Mouse (Mus musculus) lung, embryonic 14.5 days (tissue): ENCODE results near the gene Hhat. TPM values are rescaled to one million over a fixed set of nuclear protein-coding genes. Genes with fewer than 3 reads are reported as not detected.
A peak's percentile ranks its signal among the peaks of the same experiment; 100 is the strongest.

ENCODE experiments used
- ATAC-seq: fragments of 200-750 bp; cut with Nextera tagmentation; 2 replicates; pipeline ENCODE4 v1.8.0; 2017; ENCODE audit warnings: mild to moderate bottlenecking, moderate TSS enrichment, moderate library complexity; ENCODE audit not compliant: insufficient read depth
- DNase-seq: peaks from one replicate; pipeline ENCODE4 v3.0.0-alpha.2; 2015
- H3K27ac ChIP-seq: fragments of 300-500 bp; sonication (generic); 2 replicates; pipeline ENCODE4 v1.5.1; 2014; ENCODE audit warnings: low read depth, mild to moderate bottlenecking, moderate library complexity
- H3K27me3 ChIP-seq: fragments of 300-500 bp; sonication (generic); 2 replicates; pipeline ENCODE4 v1.6.1; 2014; ENCODE audit warnings: low read length, control low read depth; ENCODE audit not compliant: insufficient read depth
- H3K36me3 ChIP-seq: fragments of 300-500 bp; sonication (generic); 2 replicates; pipeline ENCODE4 v1.6.1; 2014; ENCODE audit warnings: control low read depth; ENCODE audit not compliant: insufficient read depth
- H3K4me1 ChIP-seq: fragments of 300-500 bp; sonication (generic); 2 replicates; pipeline ENCODE4 v1.6.1; 2014; ENCODE audit warnings: antibody characterized with exemption, control low read depth; ENCODE audit not compliant: insufficient read depth
- H3K4me2 ChIP-seq: fragments of 300-500 bp; sonication (generic); 2 replicates; pipeline ENCODE4 v1.6.1; 2014; ENCODE audit warnings: mild to moderate bottlenecking
- H3K4me3 ChIP-seq: fragments of 300-500 bp; sonication (generic); 2 replicates; pipeline ENCODE4 v1.5.1; 2014; ENCODE audit warnings: low read depth, low read length
- H3K9ac ChIP-seq: fragments of 300-500 bp; sonication (generic); 2 replicates; pipeline ENCODE4 v1.6.1; 2014
- H3K9me3 ChIP-seq: fragments of 300-500 bp; sonication (generic); 2 replicates; pipeline ENCODE4 v1.6.1; 2016; ENCODE audit warnings: low read depth, low read length, control low read depth
- CTCF ChIP-seq: IDR thresholded peaks from 2 replicates; pipeline ENCODE4 v1.5.1; 2016; ENCODE audit warnings: antibody characterized with exemption, low read depth
- WGBS: fragments of 180-500 bp; shearing (Covaris S2); extraction: QIAGEN DNeasy Blood & Tissue Kit; methylation state at CpG from one replicate; pipeline ENCODE4 v1.1.7; 2014; 5-methylcytosine and 5-hydroxymethylcytosine counted together
- polyA plus RNA-seq: library from polyadenylated mRNA; unstranded; fragments of >200 nt; fragmentation: Nextera tagmentation; extraction: Ambion mirVana; gene quantifications from 2 replicates; pipeline ENCODE4 v1.2.1, GENCODE M21; 2014

Hhat gene
- polyA plus RNA-seq, 1 experiment from 2014 or later: 12.8 TPM

DNA sequence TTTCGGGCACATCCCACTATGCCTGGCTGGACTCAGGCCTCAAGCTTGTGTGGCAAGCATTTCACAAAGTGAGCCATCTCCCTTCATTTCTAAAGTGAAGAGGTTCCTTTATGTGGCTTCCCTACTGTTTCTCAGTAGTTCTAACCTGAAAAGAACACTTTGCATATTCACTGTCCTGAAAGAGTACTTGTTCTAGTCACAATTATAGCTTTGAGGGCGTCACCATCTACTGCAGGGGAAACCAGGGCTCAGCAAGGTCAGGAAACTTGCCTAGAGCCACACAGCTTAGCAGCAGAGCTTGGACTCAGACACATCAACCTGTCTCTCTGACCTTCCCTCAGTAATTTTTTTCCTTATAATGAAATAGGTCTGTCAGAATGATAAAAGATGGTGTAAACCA is 6.5 kb downstream of the Hhat start:
- no peak for ATAC-seq
- H3K9ac ChIP-seq: no peak overlapping the region
- no peaks in the 10 kb centered on the region for H3K27me3 ChIP-seq
- no peak overlapping the region for H3K4me3 ChIP-seq
- H3K27ac ChIP-seq: no peak overlapping the region
- H3K4me1 ChIP-seq: no peaks in the 10 kb centered on the region
- no peaks in the 10 kb centered on the region for H3K36me3 ChIP-seq
- no peak for DNase-seq
- 63% methylated on average over 2 of the region's 2 CpGs for WGBS
- H3K9me3 ChIP-seq: no peaks in the 10 kb centered on the region
- TF ChIP-seq CTCF: no peak
- no peak overlapping the region for H3K4me2 ChIP-seq

DNA sequence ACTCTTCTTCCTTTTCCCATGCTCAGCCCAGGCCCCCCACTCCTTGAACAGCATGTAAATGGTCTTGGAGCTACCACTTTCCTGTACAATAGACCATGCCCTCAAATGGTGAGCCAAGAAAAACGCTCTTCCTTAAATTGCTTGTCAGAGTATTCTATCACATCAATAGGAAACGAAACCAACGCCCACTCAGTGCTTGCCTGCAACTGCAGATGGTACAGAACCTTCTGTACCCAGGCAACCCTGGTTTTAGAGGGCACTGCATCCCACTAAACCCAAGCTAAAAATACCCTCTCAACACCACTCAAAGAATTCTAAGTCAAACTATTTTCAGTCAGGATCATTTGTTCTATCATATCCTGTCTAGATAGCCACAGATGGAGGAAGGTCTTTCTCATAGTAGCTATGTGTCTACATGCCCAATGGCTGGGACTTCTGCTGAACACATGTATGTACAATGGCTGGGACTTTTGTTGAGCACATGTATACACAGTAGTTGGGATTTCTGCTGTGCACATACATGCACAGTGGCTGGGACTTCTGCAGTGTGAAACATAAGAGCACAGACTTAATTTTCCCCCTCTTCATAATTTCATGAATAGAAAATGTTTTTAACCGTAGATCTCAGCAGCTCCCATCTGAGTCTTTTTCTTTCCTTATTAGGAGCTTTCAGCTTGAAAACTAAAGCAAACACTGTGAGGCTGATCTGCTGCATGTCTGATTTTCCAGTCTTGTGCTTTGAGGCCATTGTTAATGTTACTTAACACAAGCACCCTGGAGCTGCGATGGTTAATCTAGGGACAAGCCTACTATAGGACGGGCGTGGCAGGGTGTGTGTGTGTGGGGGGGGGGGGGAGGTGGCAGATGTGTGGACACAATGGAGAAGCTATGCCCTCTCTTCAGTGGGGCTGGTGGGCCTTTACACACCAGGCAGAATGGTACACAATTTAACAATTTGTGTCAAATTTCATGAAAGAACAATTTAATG is 7.8 kb downstream of the Hhat start:
- H3K4me2 ChIP-seq: no peak overlapping the region
- no peak overlapping the region for H3K9ac ChIP-seq
- H3K27ac ChIP-seq: no peak overlapping the region
- no peaks in the 10 kb centered on the region for H3K27me3 ChIP-seq
- no peaks in the 10 kb centered on the region for H3K4me1 ChIP-seq
- no peak for TF ChIP-seq CTCF
- no peak for DNase-seq
- no peaks in the 10 kb centered on the region for H3K36me3 ChIP-seq
- no peaks in the 10 kb centered on the region for H3K9me3 ChIP-seq
- ATAC-seq: no peak
- H3K4me3 ChIP-seq: no peak overlapping the region
- WGBS: 58% methylated on average over 7 of the region's 7 CpGs

DNA sequence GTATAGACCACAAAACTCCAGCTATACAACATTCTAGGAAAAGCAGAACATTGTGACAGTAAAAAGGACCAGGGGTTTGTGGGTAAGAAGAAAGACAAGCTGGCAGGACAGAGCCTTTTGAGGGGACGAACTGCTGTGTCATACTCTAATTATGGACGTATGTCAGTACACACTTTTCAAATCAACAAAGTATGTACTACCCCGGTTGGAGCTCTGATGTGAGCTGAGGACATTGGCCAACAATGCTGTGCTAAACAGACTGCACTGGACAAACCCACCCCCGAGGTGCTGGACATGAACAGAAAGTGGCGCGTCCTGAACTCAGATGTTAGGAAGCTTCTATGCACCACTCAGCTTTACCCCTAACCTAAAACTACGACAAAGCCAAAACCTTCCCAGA is 14.3 kb downstream of the Hhat start:
- ATAC-seq: peak; percentile 35; the same call in 1 of the 2 replicates
- WGBS: 64% methylated on average over 7 of the region's 7 CpGs
- H3K36me3 ChIP-seq: no peaks in the 10 kb centered on the region

DNA sequence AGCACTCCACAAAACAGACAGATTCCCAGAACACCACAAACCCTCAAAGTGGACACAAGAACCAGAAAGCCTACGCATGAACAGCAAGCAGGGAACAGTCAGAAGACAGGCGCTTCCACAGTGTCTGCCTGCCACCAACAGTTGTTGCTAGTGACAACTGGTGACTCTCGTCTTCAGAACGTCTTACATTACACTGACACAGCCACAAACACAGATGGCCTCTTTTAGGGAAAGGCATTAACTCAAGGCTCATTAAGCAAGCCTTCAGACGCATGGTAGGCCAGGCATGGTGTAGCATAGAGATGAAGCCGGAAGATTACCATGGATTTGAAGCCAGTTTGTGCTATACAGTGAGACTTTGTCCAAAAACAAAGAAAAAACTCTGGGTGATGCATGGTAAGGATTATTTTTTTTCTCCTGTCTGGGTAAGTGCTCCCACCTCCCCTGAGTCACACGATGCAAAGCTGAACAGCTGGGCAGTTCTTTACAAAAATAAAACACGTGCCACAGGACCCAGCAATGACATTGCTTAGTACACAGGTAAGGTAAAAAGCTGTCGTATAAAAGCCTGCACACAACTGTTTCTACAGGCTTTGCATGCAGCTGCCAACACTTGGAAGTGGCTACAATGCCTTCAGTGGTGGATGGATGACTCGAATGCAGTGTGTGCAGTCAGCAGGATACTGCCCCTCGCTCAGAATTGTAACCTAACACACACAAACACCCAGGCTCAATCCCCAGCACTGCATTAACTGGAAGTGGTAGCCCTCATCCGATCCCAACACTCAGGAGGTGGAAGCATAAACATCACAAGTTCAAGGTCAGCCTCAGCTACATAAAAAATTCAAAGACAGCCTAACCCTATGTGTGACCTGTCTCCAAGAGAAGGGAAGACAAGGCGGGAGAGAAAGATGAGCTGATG is 15.1 kb downstream of the Hhat start:
- TF ChIP-seq CTCF: no peak
- peaks cover 8% of the 10 kb centered on the region for H3K4me1 ChIP-seq
- H3K27me3 ChIP-seq: no peaks in the 10 kb centered on the region
- no peak overlapping the region for H3K27ac ChIP-seq
- no peak overlapping the region for H3K4me2 ChIP-seq
- no peak overlapping the region for H3K4me3 ChIP-seq
- H3K36me3 ChIP-seq: no peaks in the 10 kb centered on the region
- no peaks in the 10 kb centered on the region for H3K9me3 ChIP-seq
- peak; percentile 75 for DNase-seq
- H3K9ac ChIP-seq: no peak overlapping the region
- peak; percentile 82 for ATAC-seq
- WGBS: 43% methylated on average over 13 of the region's 13 CpGs

More for the DNA sequence above, 14.3 kb downstream of the Hhat start:
- H3K9ac ChIP-seq: no peak overlapping the region
- DNase-seq: peak; percentile 59
- no peaks in the 10 kb centered on the region for H3K9me3 ChIP-seq
- no peak for TF ChIP-seq CTCF
- no peak overlapping the region for H3K4me2 ChIP-seq
- H3K4me3 ChIP-seq: no peak overlapping the region
- no peak overlapping the region for H3K27ac ChIP-seq
- no peaks in the 10 kb centered on the region for H3K27me3 ChIP-seq
- H3K4me1 ChIP-seq: peaks cover 8% of the 10 kb centered on the region

DNA sequence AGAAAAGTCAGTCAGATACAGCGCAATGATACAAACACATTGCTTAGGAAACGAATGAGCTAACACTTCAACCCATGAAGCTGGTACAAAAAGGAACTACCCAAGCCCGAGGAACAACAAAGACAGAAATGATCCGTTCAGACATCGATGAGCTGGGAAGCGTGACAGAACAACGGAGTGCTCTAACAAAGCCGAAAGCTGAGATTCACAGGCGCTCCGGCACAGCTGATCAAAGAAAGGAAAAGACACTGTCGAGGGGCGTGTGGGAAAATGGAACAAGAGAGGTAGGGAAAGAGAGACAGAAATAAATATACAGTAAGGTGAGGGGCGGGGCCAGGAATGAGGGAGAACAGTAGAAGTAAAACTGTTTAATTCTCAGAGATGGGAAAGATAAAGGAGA is 15.8 kb downstream of the Hhat start:
- TF ChIP-seq CTCF: no peak
- H3K4me1 ChIP-seq: peaks cover 8% of the 10 kb centered on the region
- H3K27ac ChIP-seq: no peak overlapping the region
- DNase-seq (no peak), ATAC-seq (no peak)
- H3K4me2 ChIP-seq: no peak overlapping the region
- no peaks in the 10 kb centered on the region for H3K36me3 ChIP-seq
- H3K9me3 ChIP-seq: no peaks in the 10 kb centered on the region
- WGBS: 68% methylated on average over 13 of the region's 13 CpGs
- no peaks in the 10 kb centered on the region for H3K27me3 ChIP-seq
- H3K9ac ChIP-seq: no peak overlapping the region
- H3K4me3 ChIP-seq: no peak overlapping the region

DNA sequence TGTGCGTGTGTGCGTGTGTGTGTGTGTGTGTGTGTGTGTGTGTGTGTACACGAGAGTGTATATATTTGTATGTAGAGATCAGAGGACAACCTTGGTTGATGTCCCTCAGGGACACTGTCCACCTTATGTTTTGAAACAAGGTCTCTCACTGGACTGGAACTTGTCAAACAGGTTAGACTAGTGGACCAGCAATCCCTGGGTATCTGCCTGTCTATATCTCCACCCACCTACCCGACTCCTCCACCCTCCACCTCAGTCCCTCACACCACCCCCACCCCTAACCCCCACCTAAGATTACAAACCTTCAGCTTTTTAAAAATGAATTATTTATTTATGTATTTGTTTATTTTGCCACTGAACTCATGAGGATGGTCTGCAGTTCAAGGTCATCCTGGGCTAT is 16.8 kb downstream of the Hhat start:
- WGBS: 86% methylated on average over 4 of the region's 4 CpGs
- H3K4me2 ChIP-seq: no peak overlapping the region
- no peak overlapping the region for H3K27ac ChIP-seq
- no peaks in the 10 kb centered on the region for H3K36me3 ChIP-seq
- peaks cover 8% of the 10 kb centered on the region for H3K4me1 ChIP-seq
- ATAC-seq (no peak), DNase-seq (no peak)
- no peak overlapping the region for H3K4me3 ChIP-seq
- H3K27me3 ChIP-seq: no peaks in the 10 kb centered on the region
- no peak overlapping the region for H3K9ac ChIP-seq
- H3K9me3 ChIP-seq: no peaks in the 10 kb centered on the region
- no peak for TF ChIP-seq CTCF
